Mouse (Mus musculus) heart, adult 2 months (tissue): ENCODE results near the gene Fam193b. TPM values are rescaled to one million over a fixed set of nuclear protein-coding genes. Genes with fewer than 3 reads are reported as not detected.

Source experiments
- DNase-seq, 2 experiments: peaks; one replicate each; pipeline ENCODE4 v3.0.0; 2021
- H3K27ac ChIP-seq: fragments of 200-600 bp; 2 replicates; pipeline ENCODE4 v1.8.1; 2022
- H3K27me3 ChIP-seq: fragments of 200-500 bp; 2 replicates; pipeline ENCODE4 v1.6.1; 2012; ENCODE audit warnings: mild to moderate bottlenecking, low read length, inconsistent platforms, mixed read lengths; ENCODE audit not compliant: control insufficient read depth, insufficient read depth
- H3K36me3 ChIP-seq: fragments of 200-500 bp; 2 replicates; pipeline ENCODE4 v1.6.1; 2012; ENCODE audit warnings: low read length, inconsistent platforms; ENCODE audit not compliant: control insufficient read depth, insufficient read depth
- H3K4me1 ChIP-seq: fragments of 200-500 bp; 2 replicates; pipeline ENCODE4 v1.6.1; 2011; ENCODE audit warnings: low read length; ENCODE audit not compliant: control insufficient read depth, insufficient read depth
- H3K4me3 ChIP-seq: fragments of 200-600 bp; 2 replicates; pipeline ENCODE4 v1.8.1; 2022
- H3K79me2 ChIP-seq: fragments of 200-500 bp; replicated peaks from 2 replicates; pipeline ENCODE4 v1.6.1; 2012; ENCODE audit warnings: mild to moderate bottlenecking, inconsistent platforms, low read length, moderate library complexity, mixed read lengths; ENCODE audit not compliant: control insufficient read depth, insufficient read depth
- H3K9ac ChIP-seq: fragments of 200-500 bp; 2 replicates; pipeline ENCODE4 v1.6.1; 2012; ENCODE audit warnings: low read depth, mild to moderate bottlenecking, control low read depth, inconsistent platforms, low read length, mixed read lengths
- CTCF ChIP-seq: fragments of 200-600 bp; IDR thresholded peaks from 2 replicates; pipeline ENCODE4 v1.8.1; 2022; ENCODE audit warnings: antibody characterized with exemption, mild to moderate bottlenecking, moderate library complexity
- EP300 ChIP-seq: fragments of 200-500 bp; IDR thresholded peaks from 2 replicates; pipeline ENCODE4 v1.6.1; 2011; ENCODE audit warnings: low read depth, low read length, control low read depth; ENCODE audit not compliant: insufficient read depth
- POLR2A ChIP-seq: fragments of 200-500 bp; IDR thresholded peaks from 2 replicates; pipeline ENCODE4 v1.6.1; 2011; ENCODE audit warnings: mild to moderate bottlenecking, low read depth, low read length, control low read depth; ENCODE audit not compliant: insufficient read depth
- WGBS: fragments of 180-500 bp; shearing (Covaris S2); methylation state at CpG from one replicate; pipeline ENCODE4 v1.1.7; 2018; 5-methylcytosine and 5-hydroxymethylcytosine counted together
- intact Hi-C: fragments of 180-260 bp; cut with DNase I; formaldehyde crosslinking; loops from one replicate; pipeline ENCODE4 v1.15.1; 2025
- polyA plus RNA-seq: library from polyadenylated mRNA; depleted of rRNA; stranded (reverse); fragments of >200 nt; gene quantifications from 2 replicates; pipeline ENCODE4 v1.2.3, GENCODE M21; 2012
- total RNA-seq, 2 experiments: library from RNA; stranded (reverse); gene quantifications; 2 replicates each; pipeline ENCODE4 v1.2.3; 2021

Fam193b gene
- total and polyA plus RNA-seq, 3 experiments, result 11.2 to 46.1 (median 13.0) TPM

DNA sequence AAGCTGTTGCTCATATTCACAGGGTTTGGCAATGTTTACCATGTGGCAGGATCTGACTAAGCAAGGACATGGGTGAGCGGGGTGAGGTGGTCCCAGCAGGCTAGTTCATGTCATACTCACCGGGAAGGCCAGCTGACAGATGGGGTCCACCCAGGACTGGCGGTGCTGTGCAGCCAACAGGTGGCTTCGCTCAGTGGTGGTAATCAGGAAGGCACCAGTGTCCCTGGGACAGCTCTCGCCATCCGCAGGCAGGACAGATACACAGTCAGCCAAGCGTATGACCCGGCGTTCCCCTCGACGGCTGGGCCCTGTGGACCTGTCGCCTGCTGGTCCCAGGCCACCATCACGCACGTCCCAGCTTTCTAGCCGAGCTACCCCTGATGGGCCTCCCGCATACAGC is 43.7 kb downstream of the Fam193b start:
- Histone ChIP-seq H3K27me3 (no peaks in the 10 kb centered on the region), H3K79me2 (no peaks in the 10 kb centered on the region), H3K4me1 (peaks cover 9% of the 10 kb centered on the region), H3K36me3 (no peaks in the 10 kb centered on the region), H3K9ac (peak overlapping the region; percentile 5; the same call in 1 of the 2 replicates), H3K27ac (no peak overlapping the region), H3K4me3 (no peak overlapping the region)
- DNase-seq, result peak in 1 of 2 experiments; percentile 20
- intact Hi-C loops, result no loop called here
- TF ChIP-seq CTCF (no peak), POLR2A (no peak), EP300 (no peak)
- WGBS, result 77% methylated on average over 16 of the region's 16 CpGs

DNA sequence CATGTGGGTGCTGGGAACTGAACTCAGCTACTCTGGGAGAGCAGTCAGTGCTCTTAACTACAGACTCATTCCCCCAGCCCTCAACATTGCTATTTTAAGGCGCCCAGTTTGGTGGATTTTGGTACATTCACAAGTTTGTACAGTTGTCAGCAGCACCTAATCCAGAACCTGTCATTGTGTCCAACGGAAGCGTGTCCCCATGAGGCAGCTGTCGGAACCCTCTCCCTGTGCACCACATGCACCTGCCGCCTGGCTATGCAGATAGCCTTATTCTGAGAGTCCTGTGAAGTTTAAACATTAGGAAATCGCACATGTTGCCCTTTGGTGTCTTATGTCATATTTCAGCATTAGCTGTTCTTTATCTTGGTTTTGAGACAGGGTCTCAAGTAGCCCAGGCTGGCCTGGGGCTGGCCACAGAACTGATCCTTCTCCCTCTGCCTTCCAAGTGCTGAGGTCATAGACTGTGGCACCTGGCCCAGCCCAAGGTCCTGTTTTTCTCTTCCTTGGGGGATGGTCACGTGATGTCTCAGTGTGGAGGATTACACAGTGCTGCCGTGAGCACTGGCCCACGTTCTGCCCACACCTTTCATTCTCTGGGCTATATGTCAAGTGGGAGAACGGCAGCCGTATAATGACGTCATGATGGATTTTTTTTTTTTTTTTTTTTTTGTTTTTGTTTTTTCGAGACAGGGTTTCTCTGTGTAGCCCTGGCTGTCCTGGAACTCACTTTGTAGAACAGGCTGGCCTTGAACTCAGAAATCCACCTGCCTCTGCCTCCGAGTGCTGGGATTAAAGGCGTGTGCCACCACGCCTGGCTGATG is 45.0 kb downstream of the Fam193b start:
- H3K27ac ChIP-seq, result no peak overlapping the region
- intact Hi-C loops, result no loop called here
- DNase-seq, result peak in 1 of 2 experiments; percentile 14
- WGBS, result 62% methylated on average over 16 of the region's 16 CpGs
- no peak overlapping the region for H3K4me3 ChIP-seq
- H3K9ac ChIP-seq, result no peak overlapping the region
- TF ChIP-seq POLR2A (no peak), EP300 (no peak), CTCF (no peak)
- H3K36me3 ChIP-seq, result no peaks in the 10 kb centered on the region
- peaks cover 11% of the 10 kb centered on the region for H3K4me1 ChIP-seq
- H3K79me2 ChIP-seq, result no peaks in the 10 kb centered on the region
- H3K27me3 ChIP-seq, result no peaks in the 10 kb centered on the region

DNA sequence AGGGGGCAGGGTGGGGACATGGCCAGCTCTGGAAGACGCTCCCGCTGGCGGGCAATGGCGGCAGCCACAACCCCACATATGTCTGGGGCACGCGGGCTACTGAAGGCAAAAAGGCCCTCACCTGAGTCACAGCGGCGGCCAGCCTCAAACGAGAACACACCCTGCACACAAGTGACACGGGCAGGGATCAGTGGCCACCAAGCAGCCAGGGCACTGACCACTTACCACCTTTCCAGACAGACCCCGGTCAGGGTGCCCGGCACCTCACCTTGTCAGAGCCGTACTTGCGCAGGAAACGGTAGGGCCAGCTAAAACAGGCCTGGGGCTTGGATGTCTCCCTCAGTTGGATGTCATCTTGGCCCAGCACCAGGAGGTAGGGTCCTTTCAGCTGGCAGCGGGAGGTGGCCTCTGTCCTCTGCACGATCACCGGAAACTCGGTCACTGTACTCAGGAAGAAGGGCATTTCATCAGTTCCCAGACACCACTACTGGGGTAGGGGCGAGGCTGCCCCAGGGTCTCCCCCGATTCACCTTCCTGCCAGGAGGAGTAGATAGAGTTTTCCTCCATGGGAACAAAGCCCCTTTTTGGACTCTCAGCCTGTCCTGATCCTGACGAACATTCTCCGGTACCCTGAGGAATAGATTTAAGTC is 46.8 kb downstream of the Fam193b start:
- peaks cover 12% of the 10 kb centered on the region for H3K4me1 ChIP-seq
- no peaks in the 10 kb centered on the region for H3K79me2 ChIP-seq
- H3K4me3 ChIP-seq, result no peak overlapping the region
- intact Hi-C loops, result no loop called here
- 74% methylated on average over 23 of the region's 23 CpGs for WGBS
- peak in 1 of 2 experiments; percentile 20 for DNase-seq
- H3K9ac ChIP-seq, result no peak overlapping the region
- no peaks in the 10 kb centered on the region for H3K36me3 ChIP-seq
- no peak for TF ChIP-seq EP300
- TF ChIP-seq POLR2A, result no peak
- no peak for TF ChIP-seq CTCF
- no peaks in the 10 kb centered on the region; the same call in 1 of the 2 replicates for H3K27me3 ChIP-seq
- H3K27ac ChIP-seq, result no peak overlapping the region; the same call in 1 of the 2 replicates

DNA sequence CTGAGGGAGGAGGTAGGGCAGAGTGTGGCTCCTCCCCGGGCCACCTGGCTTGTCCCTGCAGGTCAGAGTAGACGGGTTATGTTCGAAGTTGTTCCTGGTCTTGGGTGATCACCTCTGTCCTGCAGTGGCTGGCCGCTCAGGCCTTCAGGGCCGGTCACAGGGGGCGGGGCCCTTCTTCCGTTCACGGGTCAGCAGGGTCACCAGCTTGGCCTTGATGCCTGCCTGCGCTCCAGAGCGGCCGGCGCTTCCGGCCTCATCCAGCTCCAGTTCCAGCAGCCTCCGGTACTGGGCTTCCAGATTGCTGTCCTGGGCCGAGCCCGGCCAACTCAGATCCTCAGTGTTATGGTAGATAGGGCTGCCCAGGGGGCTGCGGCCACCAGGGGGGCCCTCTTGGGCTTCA is 47.6 kb downstream of the Fam193b start:
- 37% methylated on average over 17 of the region's 17 CpGs for WGBS
- H3K4me3 ChIP-seq, result no peak overlapping the region

DNA sequence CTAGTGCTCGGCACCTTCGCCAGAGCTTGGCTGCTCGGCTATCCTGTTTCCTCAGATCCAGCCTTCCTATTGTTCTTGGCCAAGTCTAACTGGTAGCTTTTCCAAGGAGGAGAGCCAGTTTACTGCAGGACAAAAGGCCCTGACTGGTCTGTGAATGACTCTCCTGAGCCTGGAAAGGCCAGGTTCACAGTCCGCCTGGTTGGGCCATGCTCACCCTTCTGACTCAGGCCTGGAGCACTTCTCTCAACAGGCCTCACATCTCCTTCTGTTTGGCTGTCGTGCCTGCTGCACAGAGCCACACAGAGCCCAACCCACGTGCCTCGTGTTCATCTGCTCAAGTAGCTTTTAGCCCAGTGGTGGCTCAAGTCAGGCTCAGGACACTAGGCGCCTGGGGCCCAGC is 48.2 kb downstream of the Fam193b start:
- 41% methylated on average over 8 of the region's 8 CpGs for WGBS
- no peak overlapping the region for H3K4me3 ChIP-seq
- intact Hi-C loops, result no loop called here
- TF ChIP-seq POLR2A, result no peak
- no peak for TF ChIP-seq EP300
- H3K36me3 ChIP-seq, result no peaks in the 10 kb centered on the region
- H3K79me2 ChIP-seq, result no peaks in the 10 kb centered on the region
- H3K4me1 ChIP-seq, result peaks cover 12% of the 10 kb centered on the region
- no peaks in the 10 kb centered on the region; the same call in 1 of the 2 replicates for H3K27me3 ChIP-seq
- DNase-seq, result peak; percentile 33 to 40
- no peak overlapping the region for H3K9ac ChIP-seq
- peak overlapping the region; percentile 69 for H3K27ac ChIP-seq

More for the DNA sequence above, 47.6 kb downstream of the Fam193b start:
- Histone ChIP-seq H3K36me3 (no peaks in the 10 kb centered on the region), H3K4me1 (peaks cover 12% of the 10 kb centered on the region), H3K9ac (no peak overlapping the region), H3K27me3 (no peaks in the 10 kb centered on the region; the same call in 1 of the 2 replicates), H3K79me2 (no peaks in the 10 kb centered on the region), H3K27ac (peak overlapping the region; percentile 69)
- intact Hi-C loops, result no loop called here
- TF ChIP-seq CTCF (no peak), EP300 (no peak), POLR2A (no peak)
- DNase-seq, result peak; percentile 64 to 74

DNA sequence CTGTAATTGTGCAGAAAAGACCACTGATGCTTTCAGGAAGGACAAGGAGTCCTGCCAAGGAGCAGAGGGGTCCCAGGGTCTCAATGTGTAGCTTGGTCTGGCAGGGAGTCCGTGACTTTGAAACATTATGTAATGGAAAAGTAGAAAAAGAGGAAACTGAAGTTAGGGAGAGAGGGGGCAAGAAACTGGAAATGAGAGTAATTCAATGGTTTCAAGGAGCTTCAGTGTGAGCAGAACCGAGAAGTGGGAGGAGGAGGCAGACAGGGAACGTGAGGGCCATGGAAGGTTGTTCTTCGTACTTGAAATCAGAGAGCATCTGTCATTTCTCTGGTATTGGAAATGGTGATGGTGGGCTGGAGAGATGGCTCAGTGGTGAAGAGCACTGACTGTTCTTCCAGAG is 51.3 kb downstream of the Fam193b start:
- no peak for DNase-seq
- Histone ChIP-seq H3K9ac (no peak overlapping the region), H3K4me1 (peaks cover 12% of the 10 kb centered on the region), H3K79me2 (no peaks in the 10 kb centered on the region), H3K27me3 (no peaks in the 10 kb centered on the region; the same call in 1 of the 2 replicates), H3K36me3 (no peaks in the 10 kb centered on the region), H3K4me3 (no peak overlapping the region), H3K27ac (no peak overlapping the region)
- 38% methylated on average over 4 of the region's 4 CpGs for WGBS
- intact Hi-C loops, result no loop called here
- TF ChIP-seq POLR2A, result no peak
- TF ChIP-seq CTCF, result no peak
- no peak for TF ChIP-seq EP300
